Mouse (Mus musculus): ENCODE data around the gene Slc16a12.

GRCm38 (mm10) chr19:34666127-34666526 lies 81.0 kb downstream of the Slc16a12 start:
- TF ChIP-seq CTCF (IDR thresholded peaks at IDR 0.05; ENCODE audit: borderline replicate concordance, extremely low read depth, insufficient read depth, insufficient read length): peak; percentile 92
- TF ChIP-seq POLR2A (IDR thresholded peaks at IDR 0.05; ENCODE audit: borderline replicate concordance, extremely low read depth, insufficient read depth, insufficient read length, poor library complexity, severe bottlenecking): no peak

Measured in brain, embryonic 14.5 days (tissue).